Comparison of ENCODE assay signal across 8 mouse cellular contexts in genomic region chr19:7595534-7595933, GRCm38 (mm10). TPM values are rescaled to one million over a fixed set of nuclear protein-coding genes. Genes with fewer than 3 reads are reported as not detected.
DNase-seq lines count a peak whose midpoint lies in the region.

No protein-coding gene starts in this region.

- peak; percentile 48 for DNase-seq in gastrocnemius, adult 18-20 months (ENCODE audit: low spot score)
- no peak for DNase-seq in gastrocnemius, adult 8-10 months (ENCODE audit: low spot score in 2 of 2)
- DNase-seq in ovary, postnatal 14 days (ENCODE audit: low spot score): peak; percentile 21
- no peak for DNase-seq in ovary, adult 18-20 months (ENCODE audit: low spot score)
- peak; percentile 20 for DNase-seq in c-Kit-positive CD71-positive TER-119-negative erythroid progenitor cells, embryonic 14.5 days (ENCODE audit: low read depth)
- peak; percentile 60 for DNase-seq in kidney, postnatal 14 days
- peak; percentile 31 to 39 for DNase-seq in right cerebral cortex, postnatal 36 days (ENCODE audit: low spot score in 2 of 2)
- DNase-seq in gastrocnemius, postnatal 10 days: no peak

RNA-seq across cellular contexts. Expression of gene Lgals12, which starts 11.5 kb away (rescaled TPM):
- total RNA-seq in gastrocnemius, adult 18-20 months (2021): 1 to 10 TPM in 1 of 2 experiments, under 1 TPM in 1; 0.89 to 1.1 TPM
- total RNA-seq in gastrocnemius, adult 8-10 months (2022): 1 to 10 TPM in 2 of 4 experiments, under 1 TPM in 2; 0.46 to 2.0 (median 1.2) TPM
- total RNA-seq in gastrocnemius, postnatal 10 days (2021): 1 to 10 TPM in 1 of 2 experiments, under 1 TPM in 1; 0.90 to 1.2 TPM

RNA-seq across cellular contexts. Expression of gene Hrasls5, which starts 16.8 kb away (rescaled TPM):
- total RNA-seq in gastrocnemius, adult 18-20 months (2021): not detected
- not detected for total RNA-seq in gastrocnemius, adult 8-10 months (2022)
- not detected for total RNA-seq in gastrocnemius, postnatal 10 days (2021)

RNA-seq across cellular contexts. Expression of gene Pla2g16, which starts 38.3 kb away (rescaled TPM):
- 100 to 1,000 TPM; 102 to 122 TPM for total RNA-seq in gastrocnemius, adult 18-20 months (2021)
- 100 to 1,000 TPM in 2 of 4 experiments, 10 to 100 TPM in 2; 97.9 to 127 (median 108) TPM for total RNA-seq in gastrocnemius, adult 8-10 months (2022)
- total RNA-seq in gastrocnemius, postnatal 10 days (2021): 10 to 100 TPM; 61.0 to 61.6 TPM

Comparison
In these comparisons a context has a peak if more than half of its experiments do, and no peak if none do; other contexts are left out.
1. DNase-seq: peak in gastrocnemius, adult 18-20 months (single experiment), ovary, postnatal 14 days (single experiment), c-Kit-positive CD71-positive TER-119-negative erythroid progenitor cells, embryonic 14.5 days (single experiment), kidney, postnatal 14 days (single experiment) and right cerebral cortex, postnatal 36 days (2 of 2); none in gastrocnemius, adult 8-10 months (0 of 2), ovary, adult 18-20 months (single experiment) and gastrocnemius, postnatal 10 days (single experiment).